Mouse (Mus musculus) retina, postnatal 7 days (tissue): ENCODE measurements around the gene Pskh1.

ENCODE experiments used
- DNase-seq: peaks from one replicate; pipeline ENCODE4 v3.0.0-alpha.2; 2012; ENCODE audit warnings: low read depth, low spot score

Pskh1 gene

GRCm38 (mm10) chr8:105900180-105900940, at the start of gene Pskh1:
Gene Pskh1, plus strand, starts transcription at chr8:105900441.
- DNase-seq, result peak; percentile 86

- no peak for DNase-seq
These were observed 49.6 kb upstream of the Pskh1 start for GRCm38 (mm10) chr8:105850611-105851010.

- peak; percentile 79 for DNase-seq
These were observed 48.5 kb upstream of the Pskh1 start for GRCm38 (mm10) chr8:105851651-105852143.

GRCm38 (mm10) chr8:105852146-105852729, 48.0 kb upstream of the Pskh1 start:
- DNase-seq, result no peak

GRCm38 (mm10) chr8:105853178-105853577, 47.1 kb upstream of the Pskh1 start, which contains the start of gene Cenpt:
Gene Cenpt, minus strand, starts transcription at chr8:105853278.
- DNase-seq, result no peak

- no peak for DNase-seq
These were observed 45.9 kb upstream of the Pskh1 start for GRCm38 (mm10) chr8:105854303-105854702.

- peak; percentile 88 for DNase-seq
These were observed 45.5 kb upstream of the Pskh1 start, which contains the start of gene Thap11 for GRCm38 (mm10) chr8:105854715-105855216. Gene Thap11, plus strand, starts transcription at chr8:105855132.

GRCm38 (mm10) chr8:105855248-105856167, 44.7 kb upstream of the Pskh1 start:
- no peak for DNase-seq

- no peak for DNase-seq
These were observed 43.9 kb upstream of the Pskh1 start for GRCm38 (mm10) chr8:105856168-105856835.

GRCm38 (mm10) chr8:105858495-105858894, 41.7 kb upstream of the Pskh1 start:
- no peak for DNase-seq

GRCm38 (mm10) chr8:105859314-105859713, 40.9 kb upstream of the Pskh1 start:
- DNase-seq, result no peak

GRCm38 (mm10) chr8:105860143-105860981, 39.9 kb upstream of the Pskh1 start, which contains the start of gene Nutf2:
Gene Nutf2, plus strand, starts transcription at chr8:105860580.
- DNase-seq, result peak; percentile 93

- DNase-seq, result no peak
These were observed 38.3 kb upstream of the Pskh1 start for GRCm38 (mm10) chr8:105861951-105862350.

- DNase-seq, result no peak
These were observed 33.7 kb upstream of the Pskh1 start for GRCm38 (mm10) chr8:105866364-105867029.

GRCm38 (mm10) chr8:105874301-105874700, 25.9 kb upstream of the Pskh1 start:
- DNase-seq, result no peak

GRCm38 (mm10) chr8:105880754-105881520, 19.3 kb upstream of the Pskh1 start, which contains the start of gene Edc4:
Gene Edc4, plus strand, starts transcription at chr8:105880881.
- DNase-seq, result peak; percentile 73

GRCm38 (mm10) chr8:105889756-105890465, 10.3 kb upstream of the Pskh1 start:
- no peak for DNase-seq

- DNase-seq, result no peak
These were observed 9.4 kb upstream of the Pskh1 start for GRCm38 (mm10) chr8:105890870-105891269.
